Mouse (Mus musculus): ENCODE measurements around the gene C1s2.
"Not testable (repeated sequence)": the region's sequence is repeated elsewhere in the genome, so short reads cannot be mapped to it uniquely, and the experiment has no call there.

C1s2 gene

DNA sequence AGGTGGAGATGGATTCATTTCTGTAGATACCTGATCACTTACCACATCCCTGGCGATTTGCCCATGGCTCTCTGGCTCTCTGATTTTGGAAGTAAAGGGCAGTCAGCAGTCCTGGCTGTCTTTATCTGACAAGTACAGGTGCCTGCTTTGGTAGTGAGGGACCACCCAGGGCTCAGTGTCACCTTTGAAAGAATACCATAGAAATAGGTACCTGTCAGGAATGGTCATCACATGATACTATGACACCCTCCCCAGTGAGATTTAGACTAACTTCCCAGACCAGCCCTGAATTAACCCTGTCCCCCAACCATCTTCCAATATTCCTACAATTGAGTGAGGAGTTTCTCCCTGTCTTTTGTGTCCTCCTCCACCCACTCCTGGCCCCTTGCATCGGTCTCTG, at the start of gene C1s2:
TSS of gene C1s2 (minus strand) at position 101 of the 400 bp plus-strand sequence.
- not testable (repeated sequence) for DNase-seq

DNA sequence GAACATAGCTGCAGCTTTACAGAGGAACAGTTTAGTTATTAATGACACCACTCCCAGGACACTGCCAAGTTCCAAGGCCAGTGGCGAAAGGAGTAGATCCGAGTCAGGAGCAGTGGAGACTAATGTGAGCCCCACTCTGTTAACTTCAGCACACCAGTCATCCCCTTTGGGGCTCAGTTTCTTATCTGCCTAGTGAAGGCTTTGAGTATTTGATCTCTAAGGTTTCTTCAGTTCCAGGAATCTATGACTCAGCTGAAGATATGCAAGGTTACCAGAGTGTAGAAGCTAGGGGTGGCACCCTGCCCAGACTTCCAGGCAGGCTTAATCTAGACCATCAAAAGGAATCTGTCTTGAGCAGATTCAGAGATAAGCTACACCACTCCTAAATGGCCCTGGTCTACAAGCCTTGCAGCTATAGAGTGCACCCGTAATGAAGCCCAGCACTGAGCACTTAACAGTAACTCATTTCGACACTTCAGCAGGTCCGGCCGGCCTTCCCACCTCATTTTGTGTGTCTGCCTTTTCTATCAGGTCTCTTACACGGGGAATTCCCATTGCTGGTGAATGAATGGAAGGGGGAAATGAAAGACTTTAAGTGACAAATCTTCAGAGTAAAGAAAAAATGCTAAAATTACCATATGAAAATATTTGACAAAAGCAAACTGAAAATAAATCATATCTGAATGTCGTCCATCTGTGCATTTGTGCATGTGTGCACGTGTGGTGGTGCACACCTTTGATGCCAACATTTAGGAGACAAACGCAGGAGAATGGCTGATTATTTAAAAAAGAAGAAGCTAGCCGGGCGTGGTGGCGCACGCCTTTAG, 47.9 kb upstream of the C1s2 start:
- DNase-seq: no peak

DNA sequence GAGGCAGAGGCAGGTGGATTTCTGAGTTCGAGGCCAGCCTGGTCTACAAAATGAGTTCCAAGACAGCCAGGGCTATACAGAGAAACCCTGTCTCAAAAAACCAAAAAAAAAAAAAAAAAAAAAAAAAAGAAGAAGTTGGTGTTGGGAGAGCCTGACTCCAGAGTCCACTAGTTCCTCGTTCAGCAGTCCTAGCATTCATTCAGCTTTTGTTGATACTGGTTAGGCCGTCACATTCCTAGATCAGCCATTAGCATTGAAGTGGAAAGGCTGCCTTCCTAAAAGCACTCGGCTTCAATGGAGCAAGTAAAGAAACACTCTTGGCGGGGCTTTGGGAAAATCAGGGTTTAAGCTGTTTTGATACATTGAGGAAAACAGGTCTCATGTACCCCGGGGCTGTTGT, 46.4 kb upstream of the C1s2 start:
- not testable (repeated sequence) for DNase-seq

DNA sequence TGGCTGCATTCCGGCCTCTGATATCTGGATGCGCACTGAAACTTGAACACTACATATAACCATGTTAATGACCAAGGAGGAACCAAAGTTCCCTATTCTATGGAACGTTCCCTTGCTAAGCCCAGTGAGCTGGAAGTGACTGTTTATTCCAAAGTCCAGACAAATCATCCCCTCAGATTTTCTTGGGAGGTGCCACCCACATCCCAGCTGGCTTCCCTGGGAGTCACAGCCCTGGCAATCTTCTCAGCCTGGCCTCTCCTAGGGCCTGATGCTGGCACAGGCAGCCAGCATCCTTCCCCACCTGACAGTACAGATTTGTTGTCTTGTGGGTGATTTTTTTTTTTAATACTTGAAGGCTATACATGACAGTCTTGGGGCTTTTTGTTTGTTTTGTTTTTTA, 43.6 kb upstream of the C1s2 start:
- no peak for DNase-seq

DNA sequence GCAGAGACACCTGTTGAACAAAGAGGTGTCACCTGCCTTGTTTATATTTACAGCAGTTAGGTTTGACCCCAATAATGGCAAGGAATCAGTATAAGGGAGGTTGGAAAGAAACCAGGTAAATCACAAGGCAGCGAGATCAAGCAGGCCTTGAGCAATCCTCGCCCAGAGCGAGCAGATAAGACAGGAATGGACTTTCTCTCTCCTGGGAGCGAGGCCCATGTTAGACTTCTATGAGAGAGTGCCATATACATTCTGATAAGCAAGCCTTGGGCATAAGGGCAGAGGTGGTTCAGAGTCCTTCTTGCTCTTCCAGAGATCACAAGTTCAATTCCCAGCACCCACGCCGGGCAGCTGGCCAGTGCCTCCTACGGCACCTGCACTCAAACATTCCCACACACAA, 42.9 kb upstream of the C1s2 start:
- no peak for DNase-seq

DNA sequence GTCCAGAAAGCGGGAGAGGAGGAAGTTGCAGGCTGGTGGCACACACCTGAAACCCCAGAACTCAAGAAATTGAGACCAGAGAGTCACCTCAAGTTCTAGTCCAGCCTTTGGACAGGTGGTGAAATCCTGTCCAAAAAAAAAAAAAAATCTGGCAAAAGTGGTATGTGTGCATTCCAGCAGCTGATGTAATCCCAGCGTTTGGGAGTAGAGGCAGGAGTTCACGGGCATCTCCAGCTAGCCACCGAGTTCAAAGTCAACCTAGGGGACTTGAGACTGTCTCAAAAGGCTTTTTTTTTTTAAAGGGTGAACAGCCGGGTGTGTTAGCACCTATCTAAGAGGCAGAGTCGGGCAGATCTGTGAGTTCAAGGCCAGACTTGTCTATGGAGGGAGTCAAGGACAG, 40.3 kb upstream of the C1s2 start:
- DNase-seq: no peak

DNA sequence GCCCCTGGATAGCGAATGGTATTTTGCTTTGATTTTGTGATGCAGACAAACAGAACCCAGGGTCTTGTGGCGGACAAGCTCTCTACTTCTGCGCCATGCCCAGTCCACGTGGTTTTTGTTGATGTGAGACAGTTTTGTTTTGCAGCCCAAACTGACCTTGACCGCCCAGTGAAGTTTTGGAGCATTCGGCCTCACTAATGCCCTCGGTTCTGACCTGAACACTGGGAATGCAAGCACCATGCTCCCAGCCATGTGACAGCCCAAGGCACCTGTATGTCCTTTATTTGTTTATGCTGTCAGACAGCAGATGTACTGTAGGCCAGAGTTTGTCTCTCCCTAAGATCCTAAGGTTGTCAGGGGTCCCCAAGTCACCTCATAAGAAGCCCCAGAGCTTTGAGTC, 38.7 kb upstream of the C1s2 start:
- no peak for DNase-seq

DNA sequence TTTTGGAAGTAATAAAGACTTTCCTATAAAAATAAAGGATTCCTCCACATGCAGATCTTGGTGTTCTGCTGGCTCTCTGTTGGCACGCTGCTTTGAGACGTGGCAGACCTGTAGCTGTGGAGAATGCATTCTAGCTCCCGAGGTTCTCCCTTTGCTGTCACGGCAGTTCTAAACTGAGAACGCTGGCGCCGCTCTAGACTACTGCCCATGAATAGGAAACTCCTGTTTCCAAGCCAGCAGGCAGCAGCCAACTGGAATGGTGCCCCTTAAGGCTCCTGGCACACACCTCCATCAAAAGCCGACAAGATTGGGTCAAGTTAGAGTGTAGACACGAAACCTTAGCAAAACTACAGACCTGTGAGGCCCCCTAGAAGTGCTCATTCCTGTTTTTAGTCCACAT, 37.7 kb upstream of the C1s2 start:
- DNase-seq: no peak

DNA sequence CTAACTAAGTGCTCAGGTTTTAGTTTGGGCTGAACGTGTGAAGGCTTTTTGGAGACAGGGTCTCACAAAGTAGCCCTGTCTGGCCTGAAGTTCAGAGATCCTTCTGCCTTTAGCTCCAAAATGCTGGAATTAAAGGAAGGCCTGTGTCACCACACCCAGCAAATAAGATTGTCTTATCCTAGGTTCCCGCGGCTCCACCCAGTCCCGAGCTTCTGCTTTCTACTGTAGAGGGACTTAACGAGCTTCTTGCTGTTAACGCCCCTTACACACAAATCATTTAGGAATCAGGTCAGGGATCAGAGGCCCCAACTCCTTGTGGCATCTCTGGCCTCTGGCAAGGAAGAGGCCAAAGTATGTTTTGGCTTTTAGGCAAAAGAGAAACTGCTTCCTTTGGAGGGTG, 36.2 kb upstream of the C1s2 start:
- no peak for DNase-seq

DNA sequence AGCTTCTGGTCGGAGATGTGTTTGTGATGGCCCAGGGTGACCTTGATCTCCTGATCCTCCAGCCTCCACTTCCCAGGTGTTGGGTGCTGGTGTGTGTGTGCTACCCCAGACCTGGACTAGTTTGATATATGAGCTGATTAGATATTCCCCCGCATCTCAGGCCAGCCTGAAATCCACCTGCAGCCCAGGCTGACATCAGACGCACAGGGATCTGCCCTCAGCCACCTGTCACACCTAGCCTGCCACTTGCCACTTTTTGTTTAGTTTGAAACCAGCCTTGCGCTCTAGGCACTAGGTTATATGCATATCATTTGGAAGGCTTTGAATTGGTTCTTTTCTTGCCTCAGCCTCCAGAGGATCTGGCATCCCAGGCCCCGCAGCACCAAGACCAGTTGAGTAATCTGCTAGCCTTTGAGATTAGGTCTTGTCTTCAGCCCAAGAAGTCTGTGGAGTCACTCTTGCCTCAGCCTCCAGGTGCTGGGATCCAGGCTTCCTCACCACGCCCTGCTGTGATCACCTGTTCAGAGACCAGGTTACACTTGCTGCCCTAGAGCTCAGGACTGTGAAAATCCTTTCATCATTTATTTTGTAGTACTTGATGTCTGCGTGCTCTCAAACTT, 34.5 kb upstream of the C1s2 start:
- no peak for DNase-seq

DNA sequence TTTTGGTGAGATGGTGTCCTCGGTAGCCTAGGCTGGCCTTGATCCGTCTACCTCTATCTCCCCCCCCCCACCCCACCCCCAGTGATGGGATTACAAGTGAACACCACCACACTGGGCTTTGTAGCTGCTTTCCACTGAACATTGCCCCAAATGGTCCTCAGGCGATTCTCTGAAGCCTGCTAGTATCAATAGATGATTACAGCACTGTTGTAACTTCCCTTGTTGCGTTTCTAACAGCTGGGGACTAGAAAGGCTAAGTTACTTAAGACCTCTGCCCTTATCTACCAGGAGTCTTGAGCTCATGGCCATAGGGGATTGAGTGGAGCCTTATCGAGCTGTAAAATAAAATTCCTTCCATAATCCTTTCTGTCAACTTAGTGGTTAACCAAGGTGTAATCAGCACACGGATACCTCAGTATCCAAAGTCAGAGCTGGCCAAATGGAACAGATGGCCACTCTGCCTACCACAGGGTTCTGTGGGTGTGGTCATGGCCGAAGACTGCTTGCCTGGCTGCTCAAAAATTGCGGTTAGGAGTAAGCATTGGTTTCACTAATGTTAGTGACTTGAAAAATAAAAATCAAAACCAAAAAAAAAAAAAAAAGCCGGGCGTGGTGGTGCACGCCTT, 33.5 kb upstream of the C1s2 start:
- no peak for DNase-seq

DNA sequence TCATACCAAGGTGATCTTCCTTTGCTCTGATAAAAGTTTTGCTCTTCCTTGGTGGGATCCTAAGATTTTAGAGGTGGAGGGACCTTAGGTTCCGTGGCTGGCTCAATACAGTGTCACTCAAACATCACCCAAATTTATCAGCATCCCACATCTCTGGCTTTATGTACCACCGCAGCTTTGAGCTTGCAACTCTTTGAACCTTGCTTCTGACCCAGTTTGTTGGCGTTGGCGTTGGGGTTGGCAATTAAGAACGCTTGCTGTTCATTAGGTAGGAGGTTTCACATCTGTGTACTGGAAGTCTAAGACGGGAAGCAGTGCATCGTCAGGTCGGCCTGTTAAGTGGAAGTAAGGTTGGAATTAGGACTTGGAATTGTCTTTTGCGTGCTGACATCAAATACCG, 29.1 kb upstream of the C1s2 start:
- peak; percentile 37 for DNase-seq

DNA sequence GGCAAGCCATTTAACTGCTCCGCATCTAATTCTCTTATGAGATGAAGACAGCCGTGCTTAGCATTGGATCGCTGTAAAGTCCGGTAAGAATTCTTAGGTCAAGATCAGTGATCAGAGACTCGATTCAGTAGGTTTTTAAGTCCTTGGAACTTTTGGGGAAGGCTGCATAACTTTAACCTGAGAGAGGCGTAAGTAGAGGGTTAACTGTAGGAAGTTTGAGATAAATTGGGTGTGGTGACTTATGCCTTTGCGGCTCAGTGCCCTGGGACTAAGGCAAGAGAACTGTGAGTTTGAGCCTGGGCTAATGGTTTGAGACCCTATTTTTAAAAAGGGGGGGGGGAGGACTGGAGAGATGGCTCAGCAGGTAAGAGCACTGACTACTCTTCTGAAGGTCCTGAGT, 28.4 kb upstream of the C1s2 start:
- DNase-seq: no peak

DNA sequence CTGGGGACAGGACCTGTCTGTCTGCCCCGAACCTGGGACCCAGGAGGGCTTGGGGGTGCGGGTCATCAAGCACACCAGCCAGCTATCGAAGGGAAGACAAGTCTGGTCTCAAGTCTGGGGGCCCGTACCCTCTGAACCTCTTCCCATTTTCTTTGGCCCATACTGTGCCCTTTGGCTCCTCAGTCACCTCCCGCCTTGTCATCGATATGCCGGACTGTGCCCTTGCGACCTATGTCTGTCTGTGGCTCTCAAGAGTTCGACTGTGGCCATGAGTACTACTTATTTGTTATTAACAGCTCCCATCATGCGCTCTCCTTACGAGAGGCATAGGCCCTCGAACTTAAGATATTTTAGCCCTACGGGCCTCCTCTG, 27.5 kb upstream of the C1s2 start:
- DNase-seq: no peak

DNA sequence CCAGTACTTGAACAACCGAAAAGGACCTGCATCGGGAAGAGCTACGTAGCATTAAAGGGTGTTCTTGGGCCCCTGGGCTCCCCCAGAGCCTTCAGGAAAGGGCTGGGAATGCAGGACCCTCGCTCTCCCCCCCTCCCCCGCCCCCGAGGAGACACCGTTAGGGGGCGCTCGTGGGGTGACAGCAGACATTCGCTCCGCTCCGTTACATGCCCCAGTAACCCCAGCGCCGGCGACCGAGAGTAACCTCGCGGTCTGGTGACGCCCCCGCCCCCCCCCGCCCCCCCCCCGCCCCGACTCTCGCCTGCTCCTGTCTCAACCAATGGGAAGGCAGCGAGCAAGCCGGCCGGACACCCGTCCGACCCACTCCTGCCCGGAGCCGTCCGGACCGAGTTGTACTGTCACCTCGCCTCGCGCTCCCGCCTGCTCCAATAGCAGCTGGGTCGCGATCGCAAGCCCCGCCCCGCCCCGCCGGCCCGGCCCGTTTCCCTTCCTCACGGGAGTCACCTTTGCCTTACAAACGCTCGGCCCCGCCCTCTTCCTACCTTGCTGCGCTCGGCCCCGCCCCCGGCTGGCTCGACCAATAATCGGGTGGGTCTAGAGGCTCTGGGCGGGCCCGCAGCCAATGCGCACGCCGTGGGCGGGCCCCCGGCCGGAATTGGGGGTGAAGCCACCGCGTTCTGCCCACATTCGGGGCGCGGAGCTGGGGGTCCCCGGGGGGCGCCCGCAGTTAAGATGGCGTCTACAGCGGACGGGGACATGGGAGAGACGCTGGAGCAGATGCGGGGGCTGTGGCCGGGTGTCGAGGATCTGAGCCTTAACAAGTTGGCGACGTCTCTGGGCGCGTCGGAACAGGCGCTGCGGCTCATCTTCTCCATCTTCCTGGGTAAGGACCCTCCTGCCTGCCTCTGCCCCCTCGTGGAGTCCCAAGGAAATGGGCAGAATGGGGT, 26.9 kb upstream of the C1s2 start, which contains the start of gene Lpcat3:
TSS of gene Lpcat3 (plus strand) at position 551 of the 947 bp plus-strand sequence.
- peak; percentile 100 for DNase-seq

DNA sequence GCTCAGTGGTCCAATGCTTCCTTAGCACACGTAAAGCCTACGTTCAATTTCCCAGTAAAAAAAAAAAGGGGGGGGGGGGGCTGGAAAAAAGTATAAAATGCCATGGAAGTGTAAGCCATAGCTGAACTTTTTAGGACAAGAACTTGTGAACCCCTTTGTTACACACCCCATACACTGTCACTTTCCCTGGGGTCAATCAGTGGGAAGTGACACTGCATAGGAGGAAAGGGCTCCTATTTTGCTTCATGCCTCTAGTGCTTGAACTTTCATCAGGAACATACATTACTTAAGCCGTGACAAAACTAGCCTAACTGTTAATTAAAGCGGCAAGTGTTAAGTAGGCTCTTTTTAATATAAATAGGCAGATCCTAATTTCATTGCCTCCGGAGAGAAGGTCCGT, 26.1 kb upstream of the C1s2 start:
- no peak for DNase-seq

DNA sequence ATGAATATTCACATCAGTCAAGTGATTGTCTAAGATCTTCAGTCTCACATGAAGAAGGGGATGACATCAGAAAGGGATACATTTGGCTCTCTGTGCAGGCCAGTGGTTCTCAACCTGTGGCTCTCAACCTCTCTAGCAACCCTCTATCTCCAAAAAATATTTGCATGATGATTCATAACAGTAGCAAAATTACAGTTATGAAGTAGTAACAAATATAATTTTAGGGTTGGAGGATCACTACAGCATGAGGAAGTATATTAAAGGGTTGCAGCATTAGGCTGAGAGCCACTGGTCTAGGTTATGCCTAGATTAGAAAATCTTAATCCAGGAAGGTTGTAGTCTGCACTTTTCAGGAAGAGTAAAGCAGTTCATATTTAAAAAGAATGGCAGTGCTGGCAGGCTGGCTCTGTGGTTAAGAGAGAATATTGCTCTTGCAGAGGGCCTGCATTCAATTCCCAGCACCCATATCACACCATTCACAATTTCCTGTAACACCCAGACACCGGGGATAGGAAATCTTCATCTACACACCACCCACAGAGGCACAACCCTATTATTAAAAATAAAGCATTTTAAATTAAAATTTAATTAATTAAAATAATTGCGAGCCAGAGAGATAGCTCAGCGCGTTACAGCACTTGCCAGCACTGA, 25.4 kb upstream of the C1s2 start:
- DNase-seq: no peak

DNA sequence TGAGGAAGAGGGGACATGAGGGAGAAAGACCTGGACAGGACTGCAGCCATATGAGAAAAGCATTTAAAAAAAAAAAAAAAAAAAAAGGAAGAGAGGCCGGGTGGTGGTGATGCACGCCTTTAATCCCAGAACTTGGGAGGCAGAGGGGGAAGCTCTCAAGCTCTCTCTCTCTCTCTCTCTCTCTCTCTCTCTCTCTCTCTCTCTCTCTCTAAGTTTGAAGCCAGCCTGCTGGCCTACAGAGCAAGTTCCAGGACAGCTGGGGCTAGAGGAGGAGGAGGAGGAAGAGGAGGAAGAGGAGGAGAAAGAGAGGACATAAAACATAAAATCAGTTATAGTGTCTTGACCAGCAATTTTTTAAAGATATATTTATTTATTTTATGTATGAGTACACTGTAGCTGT, 22.2 kb upstream of the C1s2 start:
- DNase-seq: no peak

DNA sequence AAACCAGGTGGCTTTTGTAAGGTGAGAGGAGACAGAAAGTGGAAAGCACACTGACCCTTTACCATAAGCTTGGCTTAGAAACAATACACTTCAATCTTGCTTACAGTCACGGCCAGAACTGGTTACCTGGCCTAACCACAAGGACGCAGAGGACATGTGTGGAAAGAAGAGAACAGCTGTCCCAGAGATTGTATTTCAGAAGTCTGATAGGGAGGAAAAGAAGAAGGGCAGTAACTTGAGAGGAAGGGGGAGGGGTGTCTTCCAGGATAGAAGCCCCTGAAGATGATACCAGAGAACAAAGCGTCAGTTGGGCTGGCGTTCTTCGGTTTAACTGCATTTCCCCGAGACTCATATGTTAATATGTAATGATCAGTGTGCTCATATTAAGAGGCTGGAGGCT, 20.0 kb upstream of the C1s2 start:
- DNase-seq: no peak

DNA sequence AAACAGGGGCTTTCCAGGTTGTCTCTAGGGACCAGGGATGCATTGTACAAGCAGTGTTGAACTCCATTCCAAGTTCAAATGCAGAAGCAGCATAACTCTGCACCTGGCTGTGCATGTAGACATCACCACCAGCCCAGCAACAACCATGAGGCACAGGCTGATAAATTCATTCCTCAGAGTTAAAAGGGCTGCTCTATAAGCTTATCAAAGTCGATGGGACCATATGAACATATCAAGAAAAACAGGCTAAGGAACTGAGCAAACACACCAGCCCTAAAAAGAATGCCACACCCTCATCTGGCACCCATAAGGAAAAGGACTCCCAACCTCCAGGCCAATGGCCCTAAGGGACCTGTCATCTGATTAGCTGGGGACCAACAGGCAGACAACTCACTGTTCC, 10.5 kb upstream of the C1s2 start:
- DNase-seq: no peak

DNA sequence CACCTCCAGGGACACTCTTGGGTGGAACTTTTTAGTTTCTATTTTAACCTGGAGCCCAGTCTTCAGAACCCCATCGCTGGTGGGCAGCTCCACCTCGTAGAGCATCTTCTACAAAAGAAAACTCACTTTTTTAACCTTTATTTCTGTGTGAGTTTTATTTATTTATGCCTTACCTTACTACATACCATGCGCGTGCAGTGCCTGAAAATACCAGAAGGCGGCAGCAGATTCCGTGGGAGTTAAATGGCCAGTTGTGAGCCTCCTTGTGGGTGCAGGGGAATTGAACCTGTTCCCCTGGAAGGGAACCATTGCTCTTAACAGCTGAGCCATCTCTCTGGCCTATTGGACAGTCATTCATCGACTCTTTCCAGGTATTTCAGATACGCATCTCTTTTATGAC, 5.1 kb upstream of the C1s2 start:
- peak; percentile 82 for DNase-seq

DNA sequence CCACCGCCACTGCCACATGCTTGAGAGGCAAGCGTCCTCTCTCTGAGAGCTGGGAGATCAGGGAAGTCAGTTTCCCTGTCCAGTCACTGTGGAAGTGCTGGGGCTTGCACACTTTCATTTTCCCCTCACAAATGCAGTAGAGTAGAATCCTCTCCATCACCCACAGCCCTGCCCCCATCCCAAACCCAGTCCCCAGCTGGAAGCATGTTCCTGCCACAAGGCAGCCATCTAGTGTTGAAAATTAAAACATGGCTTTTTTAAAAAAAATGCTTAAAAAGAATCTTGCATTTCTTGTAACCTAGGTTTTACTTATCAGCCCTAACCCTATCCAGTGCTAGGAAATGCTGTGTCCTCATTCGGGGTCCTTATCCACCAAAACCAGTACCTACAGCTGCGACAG, 4.2 kb upstream of the C1s2 start:
- no peak for DNase-seq
